Mouse (Mus musculus): ENCODE results near the gene Meaf6. TPM values are rescaled to one million over a fixed set of nuclear protein-coding genes. Genes with fewer than 3 reads are reported as not detected.

Gene Meaf6
- polyA plus RNA-seq, 1 experiment from 2014 or later, result 49.3 TPM

DNA sequence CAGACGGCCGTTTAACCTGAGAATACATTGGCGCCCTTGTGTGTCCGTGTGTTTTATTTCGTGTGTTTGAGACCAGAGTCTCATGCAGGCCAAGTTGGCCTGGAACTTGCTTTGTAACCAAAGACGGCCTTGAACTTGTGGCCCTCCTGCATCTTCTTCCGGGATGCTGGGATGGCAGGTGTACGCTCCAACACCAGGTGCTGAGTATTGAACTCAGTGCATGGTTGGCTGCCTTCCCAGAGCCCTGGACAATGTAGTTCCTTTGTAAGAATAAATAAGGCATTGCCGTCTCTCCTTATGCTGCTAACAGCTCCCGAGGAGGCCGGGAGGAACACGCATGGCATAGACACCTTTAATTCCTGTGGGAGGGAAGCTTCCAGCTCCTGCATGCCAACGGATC is 32.0 kb downstream of the Meaf6 start:
- WGBS, result 71% methylated on average over 13 of the region's 13 CpGs
- H3K9me3 ChIP-seq, result no peaks in the 10 kb centered on the region
- H3K4me1 ChIP-seq, result peaks cover 26% of the 10 kb centered on the region
- peaks cover 11% of the 10 kb centered on the region; the same call in 1 of the 2 replicates for H3K36me3 ChIP-seq
- no peak overlapping the region for H3K9ac ChIP-seq
- no peak overlapping the region for H3K4me2 ChIP-seq
- ATAC-seq (ENCODE audit: insufficient number of reproducible peaks, low FRiP score, low TSS enrichment, low read depth), result no peak
- no peaks in the 10 kb centered on the region for H3K27me3 ChIP-seq
- no peak overlapping the region for H3K27ac ChIP-seq
- no peak overlapping the region for H3K4me3 ChIP-seq

DNA sequence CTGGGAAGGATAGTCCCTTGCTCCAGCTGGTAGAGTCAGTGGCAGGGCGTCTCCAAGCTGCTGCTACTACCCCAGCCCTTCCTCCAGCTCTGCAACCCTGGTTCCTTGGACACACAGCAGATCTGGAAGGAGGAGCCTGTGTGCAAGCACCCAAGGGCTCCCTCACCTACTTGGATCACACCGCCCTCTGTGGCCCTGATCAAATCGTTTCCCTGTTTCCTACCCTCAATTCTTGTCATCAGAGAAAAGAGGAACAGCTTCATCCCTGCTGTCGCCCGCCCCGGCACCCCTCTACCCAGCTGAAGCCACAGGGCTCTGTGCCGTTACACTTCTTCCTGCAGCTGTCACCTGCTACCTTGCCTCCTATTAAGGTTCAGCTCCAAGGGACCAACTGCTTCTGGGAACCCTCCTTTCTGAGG is 33.0 kb downstream of the Meaf6 start:
- Histone ChIP-seq H3K27me3 (no peaks in the 10 kb centered on the region), H3K4me3 (no peak overlapping the region), H3K4me1 (peaks cover 33% of the 10 kb centered on the region), H3K4me2 (no peak overlapping the region), H3K9me3 (no peaks in the 10 kb centered on the region), H3K9ac (no peak overlapping the region), H3K36me3 (peaks cover 10% of the 10 kb centered on the region; the same call in 1 of the 2 replicates), H3K27ac (no peak overlapping the region)
- ATAC-seq (ENCODE audit: insufficient number of reproducible peaks, low FRiP score, low TSS enrichment, low read depth), result no peak
- WGBS, result 74% methylated on average over 7 of the region's 7 CpGs

DNA sequence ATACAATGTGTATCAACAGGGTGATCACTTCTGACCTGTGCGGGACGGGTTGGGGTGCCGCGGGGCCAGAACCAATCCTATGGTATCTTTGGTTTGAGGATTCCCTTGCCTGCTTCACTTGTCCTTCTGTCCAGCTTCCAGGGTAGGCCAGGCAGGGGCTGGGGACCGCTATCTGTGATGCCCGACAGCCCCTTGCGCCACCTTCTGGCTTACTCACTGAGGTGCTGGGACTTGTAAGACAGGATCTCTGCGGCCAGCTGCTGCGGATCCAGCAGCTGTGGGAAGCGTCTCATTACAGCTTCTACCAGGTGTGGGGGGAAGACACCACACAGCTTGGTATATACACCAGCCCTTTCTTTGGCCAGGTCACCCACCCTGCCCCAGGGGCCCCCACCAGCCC is 34.1 kb downstream of the Meaf6 start:
- H3K9me3 ChIP-seq, result no peaks in the 10 kb centered on the region
- H3K36me3 ChIP-seq, result peaks cover 10% of the 10 kb centered on the region; the same call in 1 of the 2 replicates
- H3K27ac ChIP-seq, result no peak overlapping the region
- no peak for ATAC-seq (ENCODE audit: insufficient number of reproducible peaks, low FRiP score, low TSS enrichment, low read depth)
- WGBS, result 35% methylated on average over 10 of the region's 10 CpGs
- H3K4me1 ChIP-seq, result peaks cover 40% of the 10 kb centered on the region
- no peak overlapping the region for H3K4me2 ChIP-seq
- H3K4me3 ChIP-seq, result no peak overlapping the region
- no peaks in the 10 kb centered on the region for H3K27me3 ChIP-seq
- H3K9ac ChIP-seq, result no peak overlapping the region

DNA sequence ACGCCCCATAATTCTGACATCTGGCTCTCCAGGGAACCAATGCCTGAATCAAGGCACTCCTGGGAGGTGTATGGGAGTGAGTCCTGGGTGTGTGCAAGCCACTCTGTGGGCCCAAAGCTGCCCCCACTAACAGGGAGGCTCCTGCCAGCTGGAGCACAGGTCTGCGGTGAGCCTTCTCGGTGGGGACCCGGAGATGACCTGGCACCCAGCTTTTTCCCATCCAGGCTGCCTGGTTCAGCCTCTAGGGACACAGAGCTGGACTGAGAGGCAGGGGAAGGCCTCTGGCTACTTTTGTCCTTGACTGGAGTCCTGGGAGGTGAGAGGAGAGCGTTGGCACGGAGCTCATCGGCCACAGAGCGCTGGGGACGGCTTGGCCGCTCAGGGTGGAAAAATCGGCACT is 34.8 kb downstream of the Meaf6 start:
- H3K36me3 ChIP-seq, result peaks cover 10% of the 10 kb centered on the region; the same call in 1 of the 2 replicates
- no peaks in the 10 kb centered on the region for H3K9me3 ChIP-seq
- no peak overlapping the region for H3K4me2 ChIP-seq
- 92% methylated on average over 11 of the region's 11 CpGs for WGBS
- ATAC-seq (ENCODE audit: insufficient number of reproducible peaks, low FRiP score, low TSS enrichment, low read depth), result no peak
- H3K4me3 ChIP-seq, result no peak overlapping the region
- H3K9ac ChIP-seq, result no peak overlapping the region
- H3K27ac ChIP-seq, result no peak overlapping the region
- no peaks in the 10 kb centered on the region for H3K27me3 ChIP-seq
- peaks cover 39% of the 10 kb centered on the region for H3K4me1 ChIP-seq

DNA sequence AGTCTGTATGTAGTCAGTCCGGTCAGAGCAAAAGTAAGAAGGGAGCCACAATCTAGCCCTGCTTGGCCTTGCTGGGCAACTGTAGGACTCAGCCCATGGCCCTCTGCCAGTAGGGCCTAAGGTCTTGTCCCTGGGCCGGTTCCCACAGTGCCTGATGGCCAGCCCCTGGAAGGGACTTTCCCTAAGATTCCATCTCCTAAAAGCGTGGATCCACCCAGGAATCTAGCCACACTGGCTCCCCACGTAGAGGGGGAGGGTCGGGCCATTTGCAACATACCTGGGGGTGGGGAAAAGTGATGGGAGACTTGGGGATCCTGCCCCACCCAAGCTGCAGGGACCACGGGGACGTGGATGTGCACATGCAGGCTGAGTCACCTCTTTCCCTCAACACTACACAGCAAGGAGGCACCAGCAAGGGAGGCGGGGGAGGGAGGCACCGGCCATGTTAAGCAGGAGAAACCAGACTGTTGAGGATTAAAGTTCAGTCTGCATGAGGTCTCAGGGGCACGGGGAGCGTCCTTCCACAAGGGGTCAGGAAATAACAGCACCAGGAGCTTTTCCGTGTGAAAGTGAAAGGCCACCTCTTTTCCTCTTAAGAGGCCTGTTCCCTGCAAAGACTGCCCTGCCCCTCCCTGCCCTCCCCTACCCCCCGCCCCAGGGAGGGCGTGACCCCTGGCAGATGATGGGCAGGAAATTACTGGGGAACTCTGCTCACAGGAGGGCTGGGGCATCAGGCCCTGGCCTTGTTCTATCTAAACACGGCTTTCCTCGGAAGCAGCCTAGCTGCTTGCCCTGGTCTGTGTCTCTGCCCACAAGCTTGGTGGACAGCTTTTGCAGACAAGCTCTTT is 37.7 kb downstream of the Meaf6 start:
- 18% methylated on average over 16 of the region's 16 CpGs for WGBS
- no peak for ATAC-seq (ENCODE audit: insufficient number of reproducible peaks, low FRiP score, low TSS enrichment, low read depth)
- H3K27me3 ChIP-seq, result no peaks in the 10 kb centered on the region
- H3K4me3 ChIP-seq, result no peak overlapping the region
- H3K4me1 ChIP-seq, result peaks cover 32% of the 10 kb centered on the region
- H3K27ac ChIP-seq, result peak overlapping the region; percentile 65
- H3K4me2 ChIP-seq, result 0 out of 2 replicates have a peak overlapping the region, but pooled peaks have one; percentile 24
- H3K9me3 ChIP-seq, result no peaks in the 10 kb centered on the region
- H3K36me3 ChIP-seq, result peaks cover 10% of the 10 kb centered on the region; the same call in 1 of the 2 replicates
- H3K9ac ChIP-seq, result no peak overlapping the region

DNA sequence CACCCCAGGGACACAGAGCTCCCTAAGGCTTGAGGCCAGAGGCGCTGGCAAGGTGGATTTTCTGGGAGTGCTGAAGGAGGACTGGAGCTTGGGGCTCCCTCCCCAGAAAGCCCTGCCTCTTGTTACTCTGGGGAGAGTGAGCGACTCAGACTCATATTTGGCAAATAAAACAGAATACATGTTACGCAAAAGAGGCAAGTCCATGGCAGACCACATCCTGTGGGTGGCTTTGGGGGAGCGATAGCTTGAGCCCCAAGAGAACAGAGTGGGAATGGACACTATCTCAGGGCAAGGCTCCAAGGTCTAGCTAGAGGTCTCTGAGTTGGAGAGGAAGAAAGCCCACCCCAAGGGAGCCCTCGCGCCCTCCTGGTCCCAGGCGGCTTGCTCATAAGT is 38.3 kb downstream of the Meaf6 start:
- Histone ChIP-seq H3K4me3 (no peak overlapping the region), H3K9ac (no peak overlapping the region), H3K27me3 (0 out of 2 replicates have a peak, but pooled peaks cover under 1% of the 10 kb centered on the region), H3K36me3 (peaks cover 10% of the 10 kb centered on the region; the same call in 1 of the 2 replicates), H3K4me1 (peaks cover 36% of the 10 kb centered on the region), H3K4me2 (0 out of 2 replicates have a peak overlapping the region, but pooled peaks have one; percentile 24), H3K9me3 (no peaks in the 10 kb centered on the region), H3K27ac (peak overlapping the region; percentile 65)
- 68% methylated on average over 7 of the region's 7 CpGs for WGBS
- ATAC-seq (ENCODE audit: insufficient number of reproducible peaks, low FRiP score, low TSS enrichment, low read depth), result no peak

DNA sequence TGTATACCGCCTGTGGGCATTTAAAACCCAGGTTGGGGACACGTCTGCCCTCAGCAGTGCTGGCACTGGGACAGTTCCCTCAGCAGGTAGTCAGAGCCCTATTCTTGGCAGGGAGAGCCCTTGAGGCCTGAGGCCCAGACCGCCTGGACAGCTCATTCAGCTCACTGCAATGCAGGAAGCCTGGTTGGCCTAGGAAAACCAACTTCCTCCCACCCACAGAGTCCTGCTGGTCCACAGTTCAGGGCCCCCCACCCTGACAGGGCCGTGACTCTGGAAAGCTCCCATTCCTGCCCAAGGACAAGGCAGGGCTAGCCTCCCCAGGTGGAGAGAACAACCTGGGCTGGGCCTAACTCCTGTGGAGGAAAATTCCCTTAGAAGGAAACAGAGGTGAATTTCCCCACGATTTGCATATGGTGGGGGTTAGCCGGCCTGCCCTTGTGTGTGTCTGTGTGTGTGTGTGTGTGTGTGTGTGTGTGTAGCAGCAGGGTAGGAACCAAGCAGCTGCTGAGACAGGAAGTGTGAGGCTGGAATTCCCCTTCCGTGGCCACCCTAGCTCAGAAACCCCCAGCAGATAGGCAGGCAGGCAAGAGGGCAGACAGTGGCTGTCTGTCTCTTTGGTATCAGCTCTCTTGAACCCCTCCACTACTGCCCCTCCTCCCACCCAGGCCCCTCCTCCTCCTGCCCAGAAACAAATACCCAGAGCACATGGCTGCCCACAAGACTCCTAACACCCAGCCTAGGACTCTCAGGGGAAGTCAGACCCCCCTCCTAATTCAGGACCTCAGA is 39.7 kb downstream of the Meaf6 start:
- Histone ChIP-seq H3K27ac (peak overlapping the region; percentile 14; the same call in 1 of the 2 replicates), H3K4me2 (peak overlapping the region; percentile 6; the same call in 1 of the 2 replicates), H3K4me1 (peaks cover 36% of the 10 kb centered on the region), H3K36me3 (peaks cover 8% of the 10 kb centered on the region; the same call in 1 of the 2 replicates), H3K9me3 (no peaks in the 10 kb centered on the region), H3K9ac (no peak overlapping the region), H3K4me3 (no peak overlapping the region; the same call in 1 of the 2 replicates), H3K27me3 (peaks cover 8% of the 10 kb centered on the region)
- 38% methylated on average over 7 of the region's 7 CpGs for WGBS
- no peak for ATAC-seq (ENCODE audit: insufficient number of reproducible peaks, low FRiP score, low TSS enrichment, low read depth)

DNA sequence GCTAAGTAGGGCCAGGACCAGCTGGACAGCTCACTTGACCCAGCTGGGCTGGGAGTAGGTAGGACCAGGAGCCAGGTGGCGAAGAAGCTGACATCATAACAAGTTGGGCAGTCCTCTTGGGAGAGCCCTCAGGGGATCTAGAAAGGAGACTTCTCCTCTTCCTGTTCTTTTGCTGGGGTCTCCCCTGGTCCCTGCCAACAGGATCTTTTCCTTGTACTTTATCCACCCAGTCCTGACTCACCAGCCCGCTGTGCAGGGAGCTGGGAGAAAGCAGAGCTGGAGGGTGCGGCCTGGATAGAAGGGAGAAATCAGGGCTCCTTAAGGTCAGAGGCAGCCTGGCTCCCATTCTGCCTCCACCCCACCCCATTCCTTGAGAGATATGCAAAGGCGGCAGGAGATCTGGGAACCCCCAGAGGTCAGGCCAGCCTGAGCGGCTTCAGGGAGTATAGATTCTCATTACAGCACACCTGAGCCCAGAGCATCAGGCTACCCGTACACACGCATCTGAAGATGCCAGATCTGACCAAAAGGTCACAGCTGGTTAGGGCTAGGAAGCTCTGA is 40.5 kb downstream of the Meaf6 start:
- peaks cover 8% of the 10 kb centered on the region for H3K27me3 ChIP-seq
- no peak overlapping the region; the same call in 1 of the 2 replicates for H3K4me3 ChIP-seq
- ATAC-seq (ENCODE audit: insufficient number of reproducible peaks, low FRiP score, low TSS enrichment, low read depth), result no peak
- H3K4me1 ChIP-seq, result peaks cover 36% of the 10 kb centered on the region
- no peak overlapping the region for H3K4me2 ChIP-seq
- no peaks in the 10 kb centered on the region for H3K9me3 ChIP-seq
- peaks cover under 1% of the 10 kb centered on the region; the same call in 1 of the 2 replicates for H3K36me3 ChIP-seq
- 75% methylated on average over 7 of the region's 7 CpGs for WGBS
- no peak overlapping the region for H3K9ac ChIP-seq
- no peak overlapping the region for H3K27ac ChIP-seq

DNA sequence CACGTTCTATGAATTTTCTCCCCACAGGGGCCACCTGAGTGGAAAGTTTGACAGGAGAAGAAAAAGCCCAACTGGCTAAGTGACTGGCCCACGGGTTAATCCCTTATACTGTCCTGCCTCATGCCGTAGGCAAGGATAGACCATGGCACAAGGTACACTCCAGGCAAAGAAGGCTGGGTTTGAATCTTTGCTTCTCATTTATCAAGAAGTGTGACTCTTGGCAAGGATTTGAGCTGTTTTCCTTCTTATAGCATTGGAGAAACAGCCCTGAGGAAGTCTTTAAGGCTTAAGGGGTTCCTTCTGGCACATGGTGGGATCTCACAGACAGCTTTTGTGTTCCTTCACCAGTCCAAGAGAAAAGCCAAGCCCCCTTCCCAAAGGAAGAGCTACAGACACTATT is 41.3 kb downstream of the Meaf6 start:
- no peak for ATAC-seq (ENCODE audit: insufficient number of reproducible peaks, low FRiP score, low TSS enrichment, low read depth)
- H3K4me1 ChIP-seq, result peaks cover 36% of the 10 kb centered on the region
- no peaks in the 10 kb centered on the region; the same call in 1 of the 2 replicates for H3K36me3 ChIP-seq
- H3K27me3 ChIP-seq, result peaks cover 8% of the 10 kb centered on the region
- H3K4me3 ChIP-seq, result peak overlapping the region; percentile 76
- H3K9me3 ChIP-seq, result no peaks in the 10 kb centered on the region
- no peak overlapping the region for H3K27ac ChIP-seq
- 81% methylated on average over 3 of the region's 3 CpGs for WGBS
- no peak overlapping the region for H3K9ac ChIP-seq
- H3K4me2 ChIP-seq, result no peak overlapping the region

DNA sequence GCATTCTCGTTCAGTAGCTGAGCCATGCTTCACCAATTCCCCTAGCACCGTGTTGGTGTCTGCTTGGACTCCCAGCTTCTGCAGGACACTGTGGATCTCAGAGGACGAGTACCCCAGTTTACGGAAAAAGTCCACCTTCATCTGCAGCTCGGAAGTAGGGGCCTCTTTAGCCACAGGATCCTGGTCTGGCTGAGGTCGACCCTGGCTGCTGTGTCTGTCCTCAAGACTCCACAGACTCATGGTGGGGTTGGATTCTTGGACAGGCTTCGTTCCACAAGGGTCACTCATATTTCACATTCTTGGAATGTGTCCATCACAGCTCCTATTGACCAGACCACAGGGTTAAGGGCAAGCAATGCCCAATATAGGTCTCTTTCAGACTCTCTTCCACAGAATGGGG is 41.8 kb downstream of the Meaf6 start:
- Histone ChIP-seq H3K9me3 (no peaks in the 10 kb centered on the region), H3K9ac (no peak overlapping the region), H3K4me3 (peak overlapping the region; percentile 76), H3K4me2 (peak overlapping the region; percentile 98), H3K36me3 (no peaks in the 10 kb centered on the region; the same call in 1 of the 2 replicates), H3K27me3 (peaks cover 8% of the 10 kb centered on the region), H3K4me1 (peaks cover 36% of the 10 kb centered on the region), H3K27ac (no peak overlapping the region)
- no peak for ATAC-seq (ENCODE audit: insufficient number of reproducible peaks, low FRiP score, low TSS enrichment, low read depth)
- 73% methylated on average over 7 of the region's 7 CpGs for WGBS

DNA sequence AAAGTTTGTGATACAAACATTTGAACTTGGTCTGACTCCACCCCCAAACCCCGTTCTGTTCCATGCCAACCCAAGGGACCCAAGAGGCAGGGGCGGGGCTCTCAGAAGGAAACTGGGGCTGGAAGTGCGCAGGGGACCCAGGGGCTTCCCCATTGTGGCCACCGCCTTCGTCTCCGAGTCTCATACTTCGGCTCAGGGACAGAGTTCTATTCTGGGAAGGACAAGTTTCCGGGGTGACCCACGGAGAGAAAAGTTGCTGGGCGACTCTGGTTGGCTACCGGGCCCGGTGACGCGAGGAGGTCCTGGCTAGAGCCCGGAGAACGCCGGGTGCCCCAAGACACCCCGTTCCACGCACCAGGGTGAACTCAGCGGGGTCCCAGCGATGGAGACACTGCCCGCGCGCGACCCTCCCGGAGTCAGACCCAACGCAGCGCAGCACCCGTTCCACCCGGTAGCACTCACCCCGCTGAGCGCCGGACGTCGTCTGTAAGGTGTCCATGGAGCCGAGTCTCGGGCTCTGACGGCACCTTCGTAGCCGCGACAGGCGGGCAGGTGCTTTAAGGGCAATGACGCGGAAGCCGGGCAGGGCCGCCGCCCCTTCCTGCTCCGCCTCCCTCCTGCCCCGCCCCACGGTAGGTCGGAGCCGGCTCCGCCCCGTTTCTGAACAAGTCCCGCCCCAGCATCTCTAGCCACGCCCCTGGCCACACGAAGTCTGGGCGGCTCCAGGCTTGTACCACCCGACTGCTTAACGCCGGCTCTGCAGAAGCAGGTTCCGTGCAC is 42.6 kb downstream of the Meaf6 start, which contains the start of gene Zc3h12a:
Gene Zc3h12a, minus strand, starts transcription at position 536 of the 780 bp plus-strand sequence.
- Histone ChIP-seq H3K9me3 (no peaks in the 10 kb centered on the region), H3K36me3 (no peaks in the 10 kb centered on the region), H3K27me3 (peaks cover 8% of the 10 kb centered on the region), H3K4me2 (peak within 1 kb of the TSS; percentile 98), H3K27ac (peak within 1 kb of the TSS; percentile 72), H3K4me1 (peaks cover 34% of the 10 kb centered on the region), H3K9ac (peak within 1 kb of the TSS; percentile 50), H3K4me3 (peak within 1 kb of the TSS; percentile 76)
- WGBS, result 2% methylated on average over 62 of the region's 62 CpGs
- ATAC-seq (ENCODE audit: insufficient number of reproducible peaks, low FRiP score, low TSS enrichment, low read depth), result peak; percentile 83

Data from limb, embryonic 15.5 days (tissue).